Mouse (Mus musculus): ENCODE data around the gene Fhl3.

Gene Fhl3

GRCm38 (mm10) chr4:124699791-124700190, 710 bp upstream of the Fhl3 start:
- TF ChIP-seq GATA4 (IDR thresholded peaks at IDR 0.05; ENCODE audit: insufficient replicate concordance, low read length): no peak

- TF ChIP-seq GATA4 (IDR thresholded peaks at IDR 0.05; ENCODE audit: insufficient replicate concordance, low read length): no peak
Observed at GRCm38 (mm10) chr4:124701052-124701845, 748 bp downstream of the Fhl3 start.

GRCm38 (mm10) chr4:124701916-124702315, 1.4 kb downstream of the Fhl3 start:
- TF ChIP-seq GATA4 (IDR thresholded peaks at IDR 0.05; ENCODE audit: insufficient replicate concordance, low read length): no peak

- no peak for TF ChIP-seq GATA4 (IDR thresholded peaks at IDR 0.05; ENCODE audit: insufficient replicate concordance, low read length)
Observed at GRCm38 (mm10) chr4:124703406-124703805, 2.9 kb downstream of the Fhl3 start.

- no peak for TF ChIP-seq GATA4 (IDR thresholded peaks at IDR 0.05; ENCODE audit: insufficient replicate concordance, low read length)
Observed at GRCm38 (mm10) chr4:124703881-124704796, 3.6 kb downstream of the Fhl3 start.

- TF ChIP-seq GATA4 (IDR thresholded peaks at IDR 0.05; ENCODE audit: insufficient replicate concordance, low read length): peak; percentile 94
Observed at GRCm38 (mm10) chr4:124704797-124705474, 4.4 kb downstream of the Fhl3 start.

- no peak for TF ChIP-seq GATA4 (IDR thresholded peaks at IDR 0.05; ENCODE audit: insufficient replicate concordance, low read length)
Observed at GRCm38 (mm10) chr4:124705661-124706269, 5.3 kb downstream of the Fhl3 start.

GRCm38 (mm10) chr4:124708518-124709477, 8.3 kb downstream of the Fhl3 start:
- peak; percentile 28; the same call in 1 of the 2 replicates for TF ChIP-seq GATA4 (IDR thresholded peaks at IDR 0.05; ENCODE audit: insufficient replicate concordance, low read length)

- no peak for TF ChIP-seq GATA4 (IDR thresholded peaks at IDR 0.05; ENCODE audit: insufficient replicate concordance, low read length)
Observed at GRCm38 (mm10) chr4:124709961-124710446, 9.5 kb downstream of the Fhl3 start.

- TF ChIP-seq GATA4 (IDR thresholded peaks at IDR 0.05; ENCODE audit: insufficient replicate concordance, low read length): no peak
Observed at GRCm38 (mm10) chr4:124710776-124711291, 10.3 kb downstream of the Fhl3 start.

GRCm38 (mm10) chr4:124712618-124713017, 12.1 kb downstream of the Fhl3 start:
- no peak for TF ChIP-seq GATA4 (IDR thresholded peaks at IDR 0.05; ENCODE audit: insufficient replicate concordance, low read length)

- TF ChIP-seq GATA4 (IDR thresholded peaks at IDR 0.05; ENCODE audit: insufficient replicate concordance, low read length): peak; percentile 68; the same call in 1 of the 2 replicates
Observed at GRCm38 (mm10) chr4:124714545-124715481, 14.3 kb downstream of the Fhl3 start, which contains the start of gene Sf3a3. Gene Sf3a3, plus strand, starts transcription at chr4:124714776.

All from liver, adult (tissue).